Mouse (Mus musculus): Measurements from ENCODE around the gene Slc9a5.

- no peak for TF ChIP-seq CTCF (conservative IDR thresholded peaks at IDR 0.05 in 1 of 2, IDR thresholded peaks at IDR 0.05 in 1 of 2; ENCODE audit: low read depth in 2 of 2, low read length in 2 of 2)
- no peak for TF ChIP-seq JUND (conservative IDR thresholded peaks at IDR 0.05; ENCODE audit: low read depth, low read length)
Observed at GRCm38 (mm10) chr8:105308428-105308827, 40.2 kb upstream of the Slc9a5 start.
